Mouse (Mus musculus) neural tube, embryonic 10.5 days (tissue): ENCODE data around the gene Polr2b.

Experiments
- DNase-seq: peaks from one replicate; pipeline ENCODE4 v3.0.0-alpha.2; 2017; ENCODE audit warnings: low spot score; ENCODE audit errors: extremely low spot score

Polr2b gene

GRCm38 (mm10) chr5:77309924-77310772 is at the start of gene Polr2b, which contains the start of gene Noa1:
Polr2b (plus strand) TSS chr5:77310147.
Noa1 (minus strand) TSS chr5:77310084.
- DNase-seq, result peak; percentile 99

GRCm38 (mm10) chr5:77261137-77261536 is 48.8 kb upstream of the Polr2b start:
- DNase-seq, result no peak

GRCm38 (mm10) chr5:77262105-77262504 is 47.8 kb upstream of the Polr2b start:
- no peak for DNase-seq

- no peak for DNase-seq
Observed at GRCm38 (mm10) chr5:77265081-77265670, 44.8 kb upstream of the Polr2b start, which contains the start of gene Rest. Rest (plus strand) TSS chr5:77265491.

GRCm38 (mm10) chr5:77265671-77266065 is 44.3 kb upstream of the Polr2b start:
- peak; percentile 88 for DNase-seq

- DNase-seq, result peak; percentile 84
Observed at GRCm38 (mm10) chr5:77266066-77266885, 43.7 kb upstream of the Polr2b start.

GRCm38 (mm10) chr5:77266886-77267401 is 43.0 kb upstream of the Polr2b start:
- no peak for DNase-seq

GRCm38 (mm10) chr5:77267441-77267840 is 42.5 kb upstream of the Polr2b start:
- DNase-seq, result no peak

GRCm38 (mm10) chr5:77267957-77268624 is 41.9 kb upstream of the Polr2b start:
- DNase-seq, result no peak

GRCm38 (mm10) chr5:77269399-77269798 is 40.5 kb upstream of the Polr2b start:
- no peak for DNase-seq

GRCm38 (mm10) chr5:77273151-77273550 is 36.8 kb upstream of the Polr2b start:
- DNase-seq, result no peak

- DNase-seq, result peak; percentile 45
Observed at GRCm38 (mm10) chr5:77275950-77276349, 34.0 kb upstream of the Polr2b start.

GRCm38 (mm10) chr5:77277204-77277603 is 32.7 kb upstream of the Polr2b start:
- DNase-seq, result no peak

- DNase-seq, result no peak
Observed at GRCm38 (mm10) chr5:77281518-77282174, 28.3 kb upstream of the Polr2b start.

- no peak for DNase-seq
Observed at GRCm38 (mm10) chr5:77282242-77282641, 27.7 kb upstream of the Polr2b start.

- DNase-seq, result no peak
Observed at GRCm38 (mm10) chr5:77285685-77286084, 24.3 kb upstream of the Polr2b start.

GRCm38 (mm10) chr5:77286904-77287303 is 23.0 kb upstream of the Polr2b start:
- DNase-seq, result no peak

GRCm38 (mm10) chr5:77287901-77288300 is 22.0 kb upstream of the Polr2b start:
- no peak for DNase-seq

- DNase-seq, result no peak
Observed at GRCm38 (mm10) chr5:77289686-77290085, 20.3 kb upstream of the Polr2b start.

- no peak for DNase-seq
Observed at GRCm38 (mm10) chr5:77290606-77291005, 19.3 kb upstream of the Polr2b start.
